Mouse (Mus musculus): ENCODE measurements at regions not wholly inside any gene's neighbourhood (a gene's known extent, or its start where the extent isn't known, plus 50 kb on each side); places are given as distances from the start of the nearest gene placed in this dataset.

- Histone ChIP-seq H3K27me3 (replicated peaks) (no peaks in the 10 kb centered on the region), H3K4me3 (replicated peaks) (no peak overlapping the region), H3K36me3 (replicated peaks; ENCODE audit: low read length) (no peaks in the 10 kb centered on the region), H3K9me3 (0 out of 2 replicates have a peak, but pooled peaks cover 9% of the 10 kb centered on the region), H3K4me1 (no peaks in the 10 kb centered on the region)
- TF ChIP-seq GATA1 (IDR thresholded peaks at IDR 0.05; ENCODE audit: borderline replicate concordance, low read length) (no peak), FLI1 (IDR thresholded peaks at IDR 0.05; ENCODE audit: low read length) (no peak)
Observed at GRCm38 (mm10) chr6:101464910-101465309, 87.2 kb upstream of the Pdzrn3 start.

- TF ChIP-seq FLI1 (IDR thresholded peaks at IDR 0.05; ENCODE audit: low read length) (no peak), GATA1 (IDR thresholded peaks at IDR 0.05; ENCODE audit: borderline replicate concordance, low read length) (no peak)
- Histone ChIP-seq H3K27me3 (replicated peaks) (no peaks in the 10 kb centered on the region), H3K9me3 (0 out of 2 replicates have a peak, but pooled peaks cover 9% of the 10 kb centered on the region), H3K4me3 (replicated peaks) (no peak overlapping the region), H3K4me1 (no peaks in the 10 kb centered on the region), H3K36me3 (replicated peaks; ENCODE audit: low read length) (no peaks in the 10 kb centered on the region)
Observed at GRCm38 (mm10) chr6:101463812-101464320, 86.2 kb upstream of the Pdzrn3 start.

GRCm38 (mm10) chr6:101446720-101447119, 69.0 kb upstream of the Pdzrn3 start:
- H3K9me3 ChIP-seq: peaks cover 18% of the 10 kb centered on the region
- H3K4me1 ChIP-seq: no peaks in the 10 kb centered on the region
- H3K4me3 ChIP-seq (replicated peaks): no peak overlapping the region
- no peaks in the 10 kb centered on the region for H3K36me3 ChIP-seq (replicated peaks; ENCODE audit: low read length)
- H3K27me3 ChIP-seq (replicated peaks): no peaks in the 10 kb centered on the region
- TF ChIP-seq GATA1 (IDR thresholded peaks at IDR 0.05; ENCODE audit: borderline replicate concordance, low read length) (no peak), FLI1 (IDR thresholded peaks at IDR 0.05; ENCODE audit: low read length) (no peak)

GRCm38 (mm10) chr6:101446316-101446715, 68.6 kb upstream of the Pdzrn3 start:
- Histone ChIP-seq H3K9me3 (peaks cover 18% of the 10 kb centered on the region), H3K36me3 (replicated peaks; ENCODE audit: low read length) (no peaks in the 10 kb centered on the region), H3K27me3 (replicated peaks) (no peaks in the 10 kb centered on the region), H3K4me3 (replicated peaks) (no peak overlapping the region), H3K4me1 (no peaks in the 10 kb centered on the region)
- TF ChIP-seq GATA1 (IDR thresholded peaks at IDR 0.05; ENCODE audit: borderline replicate concordance, low read length) (no peak), FLI1 (IDR thresholded peaks at IDR 0.05; ENCODE audit: low read length) (no peak)

GRCm38 (mm10) chr6:101432769-101433168, 55.1 kb upstream of the Pdzrn3 start:
- no peak overlapping the region for H3K4me3 ChIP-seq (replicated peaks)
- TF ChIP-seq FLI1 (IDR thresholded peaks at IDR 0.05; ENCODE audit: low read length) (no peak), GATA1 (IDR thresholded peaks at IDR 0.05; ENCODE audit: borderline replicate concordance, low read length) (no peak)
- no peaks in the 10 kb centered on the region for H3K4me1 ChIP-seq
- H3K36me3 ChIP-seq (replicated peaks; ENCODE audit: low read length): no peaks in the 10 kb centered on the region
- H3K27me3 ChIP-seq (replicated peaks): no peaks in the 10 kb centered on the region
- H3K9me3 ChIP-seq: no peaks in the 10 kb centered on the region

GRCm38 (mm10) chr6:101429634-101430033, 51.9 kb upstream of the Pdzrn3 start:
- H3K9me3 ChIP-seq: 0 out of 2 replicates have a peak, but pooled peaks cover 2% of the 10 kb centered on the region
- H3K27me3 ChIP-seq (replicated peaks): no peaks in the 10 kb centered on the region
- H3K4me3 ChIP-seq (replicated peaks): no peak overlapping the region
- TF ChIP-seq FLI1 (IDR thresholded peaks at IDR 0.05; ENCODE audit: low read length) (no peak), GATA1 (IDR thresholded peaks at IDR 0.05; ENCODE audit: borderline replicate concordance, low read length) (no peak)
- H3K4me1 ChIP-seq: no peaks in the 10 kb centered on the region
- H3K36me3 ChIP-seq (replicated peaks; ENCODE audit: low read length): no peaks in the 10 kb centered on the region

Data from megakaryocyte, embryonic 14.5 days (primary cell).